ENCODE assay signal across 20 mouse cellular contexts in genomic region chr2:180824061-180824460, GRCm38 (mm10). TPM values are rescaled to one million over a fixed set of nuclear protein-coding genes. Genes with fewer than 3 reads are reported as not detected.
DNase-seq lines count a peak whose midpoint lies in the region; ATAC-seq and TF ChIP-seq lines count a peak whose summit lies in the region.
"Had no signal": no experiment of that assay in that cellular context is flagged by ENCODE, and none has a peak within 500 bp of the region (broad histone marks: within the 10 kb centered on the region; RNA-seq: fewer than 3 reads in every experiment).

No protein-coding gene starts in this region.

- intact Hi-C loops in left cerebral cortex, postnatal 4 days (cut with DNase I) = no loop called here

- H3K27me3 ChIP-seq in forebrain, postnatal 0 days (ENCODE audit: insufficient read depth, low read length) = no peaks in the 10 kb centered on the region
- H3K27me3 ChIP-seq in forebrain, embryonic 12.5 days = 0 out of 2 replicates have a peak, but pooled peaks cover 4% of the 10 kb centered on the region
- no peaks in the 10 kb centered on the region for H3K27me3 ChIP-seq in neural tube, embryonic 15.5 days (replicated peaks)
- H3K27me3 ChIP-seq: forebrain, embryonic 13.5 days; limb, embryonic 15.5 days; midbrain, embryonic 12.5 days; neural tube, embryonic 12.5 days had no signal

- H3K4me1 ChIP-seq in forebrain, postnatal 0 days (ENCODE audit: insufficient read depth) = peaks cover 14% of the 10 kb centered on the region; the same call in 1 of the 2 replicates
- H3K4me1 ChIP-seq in forebrain, embryonic 12.5 days = peaks cover 6% of the 10 kb centered on the region; the same call in 1 of the 2 replicates
- H3K4me1 ChIP-seq in neural tube, embryonic 15.5 days = peaks cover 42% of the 10 kb centered on the region
- H3K4me1 ChIP-seq: limb, embryonic 15.5 days had no signal

- H3K4me3 ChIP-seq in forebrain, postnatal 0 days (ENCODE audit: low read depth, low read length) = no peak overlapping the region
- no peak overlapping the region for H3K4me3 ChIP-seq in forebrain, embryonic 12.5 days (replicated peaks)
- H3K4me3 ChIP-seq in neural tube, embryonic 15.5 days (replicated peaks) = no peak overlapping the region
- H3K4me3 ChIP-seq: forebrain, embryonic 13.5 days; gastrocnemius, adult 2 months; limb, embryonic 15.5 days; midbrain, embryonic 12.5 days; neural tube, embryonic 12.5 days had no signal

- H3K9me3 ChIP-seq in forebrain, postnatal 0 days (ENCODE audit: low read length) = no peaks in the 10 kb centered on the region
- no peaks in the 10 kb centered on the region for H3K9me3 ChIP-seq in forebrain, embryonic 12.5 days
- no peaks in the 10 kb centered on the region for H3K9me3 ChIP-seq in neural tube, embryonic 15.5 days (replicated peaks)
- H3K9me3 ChIP-seq: forebrain, embryonic 13.5 days; limb, embryonic 15.5 days; midbrain, embryonic 12.5 days; neural tube, embryonic 12.5 days had no signal

- WGBS in forebrain, postnatal 0 days = 74% methylated on average over 4 of the region's 4 CpGs
- 86% methylated on average over 4 of the region's 4 CpGs for WGBS in forebrain, embryonic 12.5 days
- WGBS in neural tube, embryonic 15.5 days = 61% methylated on average over 4 of the region's 4 CpGs

- H3K4me2 ChIP-seq in forebrain, postnatal 0 days (ENCODE audit: low read depth) = no peak overlapping the region
- no peak overlapping the region for H3K4me2 ChIP-seq in forebrain, embryonic 12.5 days
- H3K4me2 ChIP-seq in neural tube, embryonic 15.5 days = no peak overlapping the region
- H3K4me2 ChIP-seq: forebrain, embryonic 13.5 days; limb, embryonic 15.5 days; midbrain, embryonic 12.5 days; neural tube, embryonic 12.5 days had no signal

- H3K9ac ChIP-seq in forebrain, postnatal 0 days = no peak overlapping the region
- H3K9ac ChIP-seq in forebrain, embryonic 12.5 days = no peak overlapping the region
- no peak overlapping the region for H3K9ac ChIP-seq in neural tube, embryonic 15.5 days (replicated peaks)
- H3K9ac ChIP-seq: forebrain, embryonic 13.5 days; limb, embryonic 15.5 days; midbrain, embryonic 12.5 days; neural tube, embryonic 12.5 days had no signal

- ATAC-seq in forebrain, postnatal 0 days = no peak
- ATAC-seq in forebrain, embryonic 12.5 days (ENCODE audit: low FRiP score) = no peak
- no peak for ATAC-seq in neural tube, embryonic 15.5 days (ENCODE audit: low FRiP score)
- ATAC-seq: forebrain, embryonic 13.5 days; Patski had no signal

- no peaks in the 10 kb centered on the region for H3K36me3 ChIP-seq in forebrain, postnatal 0 days (ENCODE audit: insufficient read depth)
- H3K36me3 ChIP-seq in forebrain, embryonic 12.5 days (replicated peaks) = no peaks in the 10 kb centered on the region
- H3K36me3 ChIP-seq in neural tube, embryonic 15.5 days = no peaks in the 10 kb centered on the region
- H3K36me3 ChIP-seq: limb, embryonic 15.5 days; midbrain, embryonic 12.5 days; neural tube, embryonic 12.5 days had no signal

- H3K27ac ChIP-seq in forebrain, postnatal 0 days (ENCODE audit: low read depth, low read length) = peak overlapping the region; percentile 45; the same call in 1 of the 2 replicates
- H3K27ac ChIP-seq in forebrain, embryonic 12.5 days = no peak overlapping the region
- peak overlapping the region; percentile 85 for H3K27ac ChIP-seq in neural tube, embryonic 15.5 days (replicated peaks)
- H3K27ac ChIP-seq: forebrain, embryonic 13.5 days; gastrocnemius, adult 2 months; limb, embryonic 15.5 days; midbrain, embryonic 12.5 days; neural tube, embryonic 12.5 days had no signal

- DNase-seq in forebrain, postnatal 0 days = no peak
- peak; percentile 67 for DNase-seq in left cerebral cortex, adult 11 months (ENCODE audit: low spot score)
- no peak for DNase-seq in left cerebral cortex, postnatal 4 days
- DNase-seq in frontal cortex, postnatal 36 days (ENCODE audit: low spot score in 2 of 2) = peak; percentile 66 to 70
- no peak for DNase-seq in thymus, postnatal 10 days (ENCODE audit: low spot score in 2 of 2)
- DNase-seq in adrenal gland, postnatal 14 days = no peak
- DNase-seq: embryo, embryonic 11 days; gastrocnemius, adult 2 months; heart, postnatal 10 days; kidney, adult 2 months; lung, adult 18-20 months; lung, postnatal 36 days had no signal

- TF ChIP-seq CTCF in forebrain, postnatal 0 days (IDR thresholded peaks at IDR 0.05; ENCODE audit: low read depth) = no peak

RNA-seq across cellular contexts. Expression of gene Bhlhe23, which starts 47.4 kb away (rescaled TPM):
- total RNA-seq in forebrain, postnatal 0 days (2014; rRNA removed) = 0.33 and 0.46 TPM in 2 replicates
- polyA plus RNA-seq in forebrain, postnatal 0 days (2015; fragmentation: Nextera tagmentation; extraction: Ambion mirVana) = 0.18 and 0.71 TPM in 2 replicates
- polyA plus RNA-seq in forebrain, embryonic 12.5 days (2016; fragmentation: Nextera tagmentation; extraction: Ambion mirVana) = 1.3 and 3.2 TPM in 2 replicates
- not detected for total RNA-seq in left cerebral cortex, postnatal 4 days (2021)
- 1.6 and 1.9 TPM in 2 replicates for polyA plus RNA-seq in neural tube, embryonic 15.5 days (2015; fragmentation: Nextera tagmentation; extraction: Ambion mirVana)
- not detected in 2 replicates for total RNA-seq in adrenal gland, postnatal 14 days (2021)
- total RNA-seq: gastrocnemius, adult 2 months; heart, postnatal 10 days; layer of hippocampus, postnatal 25 days had no signal
- polyA plus RNA-seq: kidney, adult 2 months; limb, embryonic 15.5 days; Patski had no signal

Comparison
In these comparisons a context has a peak if more than half of its experiments do, and no peak if none do; other contexts are left out.
1. DNase-seq: peak in left cerebral cortex, adult 11 months (single experiment) and frontal cortex, postnatal 36 days (2 of 2); none in forebrain, postnatal 0 days (single experiment), left cerebral cortex, postnatal 4 days (single experiment), thymus, postnatal 10 days (0 of 2) and adrenal gland, postnatal 14 days (single experiment).